Mouse (Mus musculus): ENCODE results near the gene Olfr549. TPM values are rescaled to one million over a fixed set of nuclear protein-coding genes. Genes with fewer than 3 reads are reported as not detected.

Gene Olfr549
- polyA plus RNA-seq, 1 experiment from 2014 or later = not detected

GRCm38 (mm10) chr7:102571142-102571541, 21.5 kb downstream of the Olfr549 start, which contains the start of gene Olfr550:
Olfr550 (plus strand) TSS chr7:102571442.
- WGBS = 94% methylated on average over 8 of the region's 8 CpGs
- Histone ChIP-seq H3K36me3 (ENCODE audit: control insufficient read depth, insufficient read depth) (no peaks in the 10 kb centered on the region), H3K4me2 (ENCODE audit: low read length) (no peak within 1 kb of the TSS), H3K27me3 (replicated peaks; ENCODE audit: control insufficient read depth, insufficient read depth, low read length) (no peaks in the 10 kb centered on the region), H3K4me3 (replicated peaks; ENCODE audit: low read length) (no peak within 1 kb of the TSS), H3K27ac (ENCODE audit: low read length) (no peak within 1 kb of the TSS), H3K4me1 (replicated peaks; ENCODE audit: control insufficient read depth, insufficient read depth, low read length) (peaks cover 3% of the 10 kb centered on the region; the same call in 1 of the 2 replicates), H3K9me3 (ENCODE audit: control insufficient read depth, low read length) (no peaks in the 10 kb centered on the region), H3K9ac (replicated peaks; ENCODE audit: low read depth, low read length) (no peak within 1 kb of the TSS)
- ATAC-seq = no peak

- Histone ChIP-seq H3K4me1 (replicated peaks; ENCODE audit: control insufficient read depth, insufficient read depth, low read length) (peaks cover 3% of the 10 kb centered on the region; the same call in 1 of the 2 replicates), H3K4me3 (replicated peaks; ENCODE audit: low read length) (no peak overlapping the region)
- ATAC-seq = peak; percentile 45; the same call in 1 of the 2 replicates
Measured at GRCm38 (mm10) chr7:102573174-102573830, 23.6 kb downstream of the Olfr549 start.

GRCm38 (mm10) chr7:102575998-102576397, 26.3 kb downstream of the Olfr549 start:
- Histone ChIP-seq H3K9ac (replicated peaks; ENCODE audit: low read depth, low read length) (no peak overlapping the region), H3K4me3 (replicated peaks; ENCODE audit: low read length) (no peak overlapping the region), H3K36me3 (ENCODE audit: control insufficient read depth, insufficient read depth) (no peaks in the 10 kb centered on the region), H3K4me2 (ENCODE audit: low read length) (no peak overlapping the region), H3K27me3 (replicated peaks; ENCODE audit: control insufficient read depth, insufficient read depth, low read length) (no peaks in the 10 kb centered on the region), H3K4me1 (replicated peaks; ENCODE audit: control insufficient read depth, insufficient read depth, low read length) (peaks cover 3% of the 10 kb centered on the region; the same call in 1 of the 2 replicates), H3K27ac (ENCODE audit: low read length) (no peak overlapping the region), H3K9me3 (ENCODE audit: control insufficient read depth, low read length) (no peaks in the 10 kb centered on the region)
- no peak for ATAC-seq
- 51% methylated on average over 6 of the region's 6 CpGs for WGBS

More at GRCm38 (mm10) chr7:102573174-102573830, 23.6 kb downstream of the Olfr549 start:
- Histone ChIP-seq H3K4me2 (ENCODE audit: low read length) (no peak overlapping the region), H3K36me3 (ENCODE audit: control insufficient read depth, insufficient read depth) (no peaks in the 10 kb centered on the region), H3K27ac (ENCODE audit: low read length) (no peak overlapping the region), H3K9ac (replicated peaks; ENCODE audit: low read depth, low read length) (no peak overlapping the region), H3K9me3 (ENCODE audit: control insufficient read depth, low read length) (no peaks in the 10 kb centered on the region), H3K27me3 (replicated peaks; ENCODE audit: control insufficient read depth, insufficient read depth, low read length) (no peaks in the 10 kb centered on the region)
- 58% methylated on average over 3 of the region's 3 CpGs for WGBS

DNA sequence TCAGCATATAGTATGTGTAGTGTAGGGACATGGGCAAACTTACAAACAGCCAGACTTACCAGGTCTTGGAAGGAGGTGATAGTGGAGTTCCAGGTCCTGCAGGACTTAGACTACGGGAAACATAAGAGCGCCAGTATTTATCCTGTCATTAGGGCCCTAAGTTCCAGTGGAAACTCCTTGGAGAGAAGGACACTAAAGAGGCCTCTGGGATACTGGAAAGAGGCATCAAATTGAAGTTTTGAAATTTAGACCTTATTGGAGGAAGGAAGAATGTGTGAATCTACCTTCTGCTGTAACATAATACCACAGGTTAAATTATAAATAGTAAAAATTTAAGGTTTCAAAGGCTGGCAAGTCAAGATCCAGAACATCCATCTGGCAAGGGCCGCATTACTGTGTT, 42.1 kb downstream of the Olfr549 start, which contains the start of gene Olfr551:
Gene Olfr551, minus strand, starts transcription at position 101 of the 400 bp plus-strand sequence.
- Histone ChIP-seq H3K9me3 (ENCODE audit: control insufficient read depth, low read length) (no peaks in the 10 kb centered on the region), H3K4me1 (replicated peaks; ENCODE audit: control insufficient read depth, insufficient read depth, low read length) (no peaks in the 10 kb centered on the region), H3K27me3 (replicated peaks; ENCODE audit: control insufficient read depth, insufficient read depth, low read length) (no peaks in the 10 kb centered on the region), H3K9ac (replicated peaks; ENCODE audit: low read depth, low read length) (no peak within 1 kb of the TSS), H3K4me3 (replicated peaks; ENCODE audit: low read length) (no peak within 1 kb of the TSS), H3K4me2 (ENCODE audit: low read length) (no peak within 1 kb of the TSS), H3K27ac (ENCODE audit: low read length) (no peak within 1 kb of the TSS), H3K36me3 (ENCODE audit: control insufficient read depth, insufficient read depth) (no peaks in the 10 kb centered on the region)
- 94% methylated on average over 3 of the region's 3 CpGs for WGBS
- ATAC-seq = no peak

GRCm38 (mm10) chr7:102597378-102598031, 47.8 kb downstream of the Olfr549 start, which contains the start of gene Olfr552:
Olfr552 (plus strand) TSS chr7:102597770.
- ATAC-seq = no peak
- 83% methylated on average over 1 of the region's 1 CpGs for WGBS

More at GRCm38 (mm10) chr7:102597378-102598031, 47.8 kb downstream of the Olfr549 start, which contains the start of gene Olfr552:
- Histone ChIP-seq H3K27me3 (replicated peaks; ENCODE audit: control insufficient read depth, insufficient read depth, low read length) (no peaks in the 10 kb centered on the region), H3K36me3 (ENCODE audit: control insufficient read depth, insufficient read depth) (no peaks in the 10 kb centered on the region), H3K9ac (replicated peaks; ENCODE audit: low read depth, low read length) (no peak within 1 kb of the TSS), H3K4me2 (ENCODE audit: low read length) (no peak within 1 kb of the TSS), H3K4me1 (replicated peaks; ENCODE audit: control insufficient read depth, insufficient read depth, low read length) (no peaks in the 10 kb centered on the region), H3K4me3 (replicated peaks; ENCODE audit: low read length) (no peak within 1 kb of the TSS), H3K9me3 (ENCODE audit: control insufficient read depth, low read length) (no peaks in the 10 kb centered on the region), H3K27ac (ENCODE audit: low read length) (no peak within 1 kb of the TSS)

Other genes with a start within 250 kb of the Olfr549 start
- 79.3 and 96.2 TPM in 2 replicates for gene Rrm1, start 108.2 kb upstream of the Olfr549 start, polyA plus RNA-seq (2015; fragmentation: Nextera tagmentation; extraction: Ambion mirVana)
- gene Olfr543, start 68.2 kb upstream of the Olfr549 start, polyA plus RNA-seq (2015; fragmentation: Nextera tagmentation; extraction: Ambion mirVana) = 0.43 and 0.66 TPM in 2 replicates
- 0.10 TPM in 2 replicates for gene Olfr544, start 61.6 kb upstream of the Olfr549 start, polyA plus RNA-seq (2015; fragmentation: Nextera tagmentation; extraction: Ambion mirVana)
- 0.17 TPM in 1 of 2 replicates, not detected in the other for gene Olfr545, start 50.3 kb upstream of the Olfr549 start, polyA plus RNA-seq (2015; fragmentation: Nextera tagmentation; extraction: Ambion mirVana)
- gene Olfr547, start 15.1 kb upstream of the Olfr549 start, polyA plus RNA-seq (2015; fragmentation: Nextera tagmentation; extraction: Ambion mirVana) = not detected in 2 replicates
- gene Olfr548-ps1, start 9.0 kb upstream of the Olfr549 start, polyA plus RNA-seq (2015; fragmentation: Nextera tagmentation; extraction: Ambion mirVana) = not detected in 2 replicates
- 0.41 TPM in 1 of 2 replicates, not detected in the other for gene Trim21, start 15.6 kb downstream of the Olfr549 start, polyA plus RNA-seq (2015; fragmentation: Nextera tagmentation; extraction: Ambion mirVana)
- not detected in 2 replicates for gene Olfr550, start 21.6 kb downstream of the Olfr549 start, polyA plus RNA-seq (2015; fragmentation: Nextera tagmentation; extraction: Ambion mirVana)
- not detected in 2 replicates for gene Olfr551, start 42.0 kb downstream of the Olfr549 start, polyA plus RNA-seq (2015; fragmentation: Nextera tagmentation; extraction: Ambion mirVana)
- not detected in 2 replicates for gene Olfr552, start 47.9 kb downstream of the Olfr549 start, polyA plus RNA-seq (2015; fragmentation: Nextera tagmentation; extraction: Ambion mirVana)
- not detected in 2 replicates for gene Olfr553, start 68.3 kb downstream of the Olfr549 start, polyA plus RNA-seq (2015; fragmentation: Nextera tagmentation; extraction: Ambion mirVana)
- not detected in 2 replicates for gene Olfr554, start 88.6 kb downstream of the Olfr549 start, polyA plus RNA-seq (2015; fragmentation: Nextera tagmentation; extraction: Ambion mirVana)
- gene Olfr555, start 109.0 kb downstream of the Olfr549 start, polyA plus RNA-seq (2015; fragmentation: Nextera tagmentation; extraction: Ambion mirVana) = not detected in 2 replicates
- gene Olfr556, start 115.0 kb downstream of the Olfr549 start, polyA plus RNA-seq (2015; fragmentation: Nextera tagmentation; extraction: Ambion mirVana) = not detected in 2 replicates
- 5.6 and 5.8 TPM in 2 replicates for gene Trim68, start 137.5 kb downstream of the Olfr549 start, polyA plus RNA-seq (2015; fragmentation: Nextera tagmentation; extraction: Ambion mirVana)
- not detected in 2 replicates for gene Olfr557, start 146.0 kb downstream of the Olfr549 start, polyA plus RNA-seq (2015; fragmentation: Nextera tagmentation; extraction: Ambion mirVana)
- not detected in 2 replicates for gene Olfr558, start 152.3 kb downstream of the Olfr549 start, polyA plus RNA-seq (2015; fragmentation: Nextera tagmentation; extraction: Ambion mirVana)
- not detected in 2 replicates for gene Olfr33, start 169.2 kb downstream of the Olfr549 start, polyA plus RNA-seq (2015; fragmentation: Nextera tagmentation; extraction: Ambion mirVana)
- not detected in 2 replicates for gene Olfr559, start 177.6 kb downstream of the Olfr549 start, polyA plus RNA-seq (2015; fragmentation: Nextera tagmentation; extraction: Ambion mirVana)
- gene Olfr560, start 209.5 kb downstream of the Olfr549 start, polyA plus RNA-seq (2015; fragmentation: Nextera tagmentation; extraction: Ambion mirVana) = not detected in 2 replicates
- gene Olfr78, start 209.6 kb downstream of the Olfr549 start, polyA plus RNA-seq (2015; fragmentation: Nextera tagmentation; extraction: Ambion mirVana) = not detected in 2 replicates
- not detected in 2 replicates for gene Olfr561, start 221.4 kb downstream of the Olfr549 start, polyA plus RNA-seq (2015; fragmentation: Nextera tagmentation; extraction: Ambion mirVana)